Comparison of ENCODE assay signal across 25 mouse cellular contexts in genomic region chr7:115724404-115724803, GRCm38 (mm10).
"Had no signal": no experiment of that assay in that cellular context is flagged by ENCODE, and none has a peak within 500 bp of the region (broad histone marks: within the 10 kb centered on the region; RNA-seq: fewer than 3 reads in every experiment).

No protein-coding gene starts in this region.

- H3K36me3 ChIP-seq: heart, embryonic 10.5 days; heart, embryonic 12.5 days; hindbrain, embryonic 10.5 days; hindbrain, embryonic 12.5 days; intestine, embryonic 15.5 days; limb, embryonic 10.5 days; limb, embryonic 12.5 days had no signal

- H3K27me3 ChIP-seq: heart, embryonic 12.5 days; hindbrain, embryonic 12.5 days; intestine, embryonic 15.5 days; limb, embryonic 12.5 days had no signal

- DNase-seq: gastrocnemius, postnatal 14 days; gastrocnemius, postnatal 36 days; heart, adult 18-20 months; heart, postnatal 10 days; heart, postnatal 4 days; kidney, adult 18-20 months; kidney, adult 8-10 months; kidney, postnatal 10 days; kidney, postnatal 25 days; kidney, postnatal 4 days; liver had no signal

- H3K4me3 ChIP-seq: heart, embryonic 10.5 days; heart, embryonic 12.5 days; hindbrain, embryonic 10.5 days; hindbrain, embryonic 12.5 days; intestine, embryonic 15.5 days; layer of hippocampus, adult 2 months; left cerebral cortex, adult 2 months; limb, embryonic 10.5 days; limb, embryonic 12.5 days had no signal

- H3K9me3 ChIP-seq: heart, embryonic 10.5 days; heart, embryonic 12.5 days; hindbrain, embryonic 10.5 days; hindbrain, embryonic 12.5 days; intestine, embryonic 15.5 days; limb, embryonic 10.5 days; limb, embryonic 12.5 days had no signal

- H3K4me2 ChIP-seq: heart, embryonic 12.5 days; hindbrain, embryonic 12.5 days; hindbrain, embryonic 14.5 days; intestine, embryonic 15.5 days; limb, embryonic 12.5 days; liver, embryonic 11.5 days had no signal

- ATAC-seq: hindbrain, embryonic 16.5 days; inflammation-experienced regulatory T-cells, adult 6 months; intestine, embryonic 15.5 days; intestine, postnatal 0 days had no signal

- H3K9ac ChIP-seq: heart, embryonic 12.5 days; hindbrain, embryonic 12.5 days; hindbrain, embryonic 14.5 days; intestine, embryonic 15.5 days; limb, embryonic 12.5 days had no signal

- H3K27ac ChIP-seq: heart, embryonic 10.5 days; hindbrain, embryonic 10.5 days; hindbrain, embryonic 12.5 days; hindbrain, embryonic 14.5 days; intestine, embryonic 15.5 days; layer of hippocampus, adult 2 months; left cerebral cortex, adult 2 months; limb, embryonic 10.5 days; limb, embryonic 12.5 days had no signal
